Mouse (Mus musculus) ovary, postnatal 36 days (tissue): Measurements from ENCODE around the gene Zfp689.
"Not testable (repeated sequence)": the region's sequence is repeated elsewhere in the genome, so short reads cannot be mapped to it uniquely, and the experiment has no call there.

Experiments used
- DNase-seq: peaks from one replicate; pipeline ENCODE4 v3.0.0; 2022; ENCODE audit warnings: low spot score, mixed read lengths

Gene Zfp689

GRCm38 (mm10) chr7:127470743-127471645, 22.0 kb upstream of the Zfp689 start:
- peak; percentile 84 for DNase-seq

GRCm38 (mm10) chr7:127470011-127470715, 21.2 kb upstream of the Zfp689 start:
- no peak for DNase-seq

GRCm38 (mm10) chr7:127466606-127467005, 17.6 kb upstream of the Zfp689 start:
- no peak for DNase-seq

GRCm38 (mm10) chr7:127465670-127466069, 16.7 kb upstream of the Zfp689 start:
- DNase-seq = not testable (repeated sequence)

- DNase-seq = no peak
Observed at GRCm38 (mm10) chr7:127465191-127465590, 16.2 kb upstream of the Zfp689 start.

GRCm38 (mm10) chr7:127459311-127459710, 10.4 kb upstream of the Zfp689 start, which contains the start of gene Prr14:
Prr14 (plus strand) TSS chr7:127459611.
- DNase-seq = not testable (repeated sequence)

GRCm38 (mm10) chr7:127458371-127459122, 9.6 kb upstream of the Zfp689 start:
- not testable (repeated sequence) for DNase-seq

- no peak for DNase-seq
Observed at GRCm38 (mm10) chr7:127454905-127455304, 5.9 kb upstream of the Zfp689 start.

GRCm38 (mm10) chr7:127453056-127453455, 4.1 kb upstream of the Zfp689 start:
- no peak for DNase-seq

GRCm38 (mm10) chr7:127449966-127450365, 1.0 kb upstream of the Zfp689 start:
- no peak for DNase-seq

GRCm38 (mm10) chr7:127443976-127444375, 5.0 kb downstream of the Zfp689 start:
- DNase-seq = no peak

GRCm38 (mm10) chr7:127437724-127438123, 11.2 kb downstream of the Zfp689 start:
- no peak for DNase-seq

GRCm38 (mm10) chr7:127435206-127435605, 13.8 kb downstream of the Zfp689 start:
- no peak for DNase-seq

GRCm38 (mm10) chr7:127426354-127426753, 22.6 kb downstream of the Zfp689 start:
- no peak for DNase-seq

- no peak for DNase-seq
Observed at GRCm38 (mm10) chr7:127425911-127426310, 23.0 kb downstream of the Zfp689 start.

- no peak for DNase-seq
Observed at GRCm38 (mm10) chr7:127425291-127425690, 23.7 kb downstream of the Zfp689 start.

GRCm38 (mm10) chr7:127422247-127422646, 26.7 kb downstream of the Zfp689 start:
- DNase-seq = no peak

GRCm38 (mm10) chr7:127421388-127422191, 27.4 kb downstream of the Zfp689 start, which contains the start of gene Zfp688:
Zfp688 (minus strand) TSS chr7:127422068.
- DNase-seq = peak; percentile 94

GRCm38 (mm10) chr7:127411418-127411817, 37.5 kb downstream of the Zfp689 start:
- DNase-seq = no peak

- DNase-seq = peak; percentile 78
Observed at GRCm38 (mm10) chr7:127406002-127406987, 42.7 kb downstream of the Zfp689 start, which contains the start of gene Zfp764. Zfp764 (minus strand) TSS chr7:127406822.
